Mouse (Mus musculus) myocyte (in vitro differentiated cells): ENCODE measurements around the gene Cabcoco1. TPM values are rescaled to one million over a fixed set of nuclear protein-coding genes. Genes with fewer than 3 reads are reported as not detected.

Experiments
- H3K27me3 ChIP-seq: one replicate; pipeline ENCODE4 v1.6.1; 2011; ENCODE audit not compliant: control insufficient read depth, insufficient read depth, insufficient read length
- H3K36me3 ChIP-seq: one replicate; pipeline ENCODE4 v1.6.1; 2011; ENCODE audit not compliant: control insufficient read depth, insufficient read depth
- H3K4me2 ChIP-seq: one replicate; pipeline ENCODE4 v1.6.1; 2011; ENCODE audit warnings: low read depth, control low read depth
- H3K4me3 ChIP-seq: one replicate; pipeline ENCODE4 v1.5.1; 2011; ENCODE audit warnings: mild to moderate bottlenecking, control low read depth, moderate library complexity
- H3K79me2 ChIP-seq: one replicate; pipeline ENCODE4 v1.6.1; 2011; ENCODE audit not compliant: control insufficient read depth, insufficient read depth
- H3ac ChIP-seq: one replicate; pipeline ENCODE4 v1.6.1; 2011; ENCODE audit not compliant: control insufficient read depth, insufficient read length
- CEBPB ChIP-seq: IDR thresholded peaks from 2 replicates; pipeline ENCODE4 v1.6.1; 2011; ENCODE audit warnings: mild to moderate bottlenecking, moderate library complexity; ENCODE audit not compliant: poor library complexity, insufficient read depth, severe bottlenecking
- E2F4 ChIP-seq: IDR thresholded peaks from one replicate; pipeline ENCODE4 v1.6.1; 2011; ENCODE audit warnings: mild to moderate bottlenecking, control low read depth, moderate library complexity; ENCODE audit not compliant: insufficient read depth
- MAX ChIP-seq: IDR thresholded peaks from one replicate; pipeline ENCODE4 v1.6.1; 2011; ENCODE audit warnings: low read depth, mild to moderate bottlenecking, control low read depth
- MYOD1 ChIP-seq, 3 experiments: IDR thresholded peaks; one replicate each; pipeline ENCODE4 v1.6.1; 2011; ENCODE audit warnings: control low read depth in 2 of 3, low read depth in 2 of 3, mild to moderate bottlenecking in 2 of 3, moderate library complexity in 1 of 3; ENCODE audit not compliant: insufficient read length in 2 of 3, control insufficient read depth in 1 of 3
- MYOG ChIP-seq, 3 experiments: IDR thresholded peaks; one replicate each; pipeline ENCODE4 v1.6.1; 2011; ENCODE audit warnings: control low read depth in 2 of 3, low read depth in 2 of 3, mild to moderate bottlenecking in 2 of 3; ENCODE audit not compliant: insufficient read length in 2 of 3, control insufficient read depth in 1 of 3, insufficient read depth in 1 of 3
- POLR2A ChIP-seq: IDR thresholded peaks from one replicate; pipeline ENCODE4 v1.6.1; 2011; ENCODE audit warnings: low read depth, mild to moderate bottlenecking, control low read depth, moderate library complexity; ENCODE audit not compliant: insufficient read length
- POLR2AphosphoS2 ChIP-seq: IDR thresholded peaks from one replicate; pipeline ENCODE4 v1.6.1; 2011; ENCODE audit warnings: low read depth, control low read depth; ENCODE audit not compliant: insufficient read length
- REST ChIP-seq: IDR thresholded peaks from one replicate; pipeline ENCODE4 v1.6.1; 2011; ENCODE audit warnings: mild to moderate bottlenecking, control low read depth, moderate library complexity; ENCODE audit not compliant: insufficient read depth, insufficient read length
- SRF ChIP-seq: IDR thresholded peaks from one replicate; pipeline ENCODE4 v1.6.1; 2011; ENCODE audit warnings: low read depth; ENCODE audit not compliant: control insufficient read depth, insufficient read length
- TCF12 ChIP-seq: IDR thresholded peaks from one replicate; pipeline ENCODE4 v1.6.1; 2011; ENCODE audit warnings: mild to moderate bottlenecking, control low read depth; ENCODE audit not compliant: poor library complexity, insufficient read depth, severe bottlenecking
- TCF3 ChIP-seq: IDR thresholded peaks from one replicate; pipeline ENCODE4 v1.6.1; 2011; ENCODE audit warnings: low read depth, control low read depth; ENCODE audit not compliant: insufficient read length
- USF1 ChIP-seq: IDR thresholded peaks from one replicate; pipeline ENCODE4 v1.6.1; 2011; ENCODE audit warnings: low read depth, mild to moderate bottlenecking, control low read depth, moderate library complexity
- polyA plus RNA-seq: library from polyadenylated mRNA; unstranded; fragments of >200 nt; fragmentation: generic; extraction: Trizol; gene quantifications from one replicate; pipeline ENCODE4 v1.2.1, GENCODE M21; 2012; ENCODE audit warnings: missing spikeins

Cabcoco1 gene
- polyA plus RNA-seq, 1 experiment, result not detected

DNA sequence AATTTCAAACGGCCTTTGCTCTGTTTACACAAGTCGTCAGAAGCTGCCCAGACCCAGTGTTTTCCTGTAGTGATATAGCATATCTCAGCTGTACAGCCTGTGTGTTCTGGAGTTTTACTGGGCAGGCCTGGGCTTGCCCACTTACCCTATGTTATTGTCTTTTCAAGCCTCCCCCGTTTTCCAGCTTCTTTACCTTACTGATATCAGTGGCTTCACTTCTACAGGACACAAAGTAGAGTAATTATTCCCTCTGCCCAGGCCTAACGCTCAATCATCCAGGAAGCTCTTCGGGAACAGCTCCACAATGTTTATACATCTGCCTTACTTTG, 94.9 kb downstream of the Cabcoco1 start:
- H3K4me2 ChIP-seq, result no peak overlapping the region

DNA sequence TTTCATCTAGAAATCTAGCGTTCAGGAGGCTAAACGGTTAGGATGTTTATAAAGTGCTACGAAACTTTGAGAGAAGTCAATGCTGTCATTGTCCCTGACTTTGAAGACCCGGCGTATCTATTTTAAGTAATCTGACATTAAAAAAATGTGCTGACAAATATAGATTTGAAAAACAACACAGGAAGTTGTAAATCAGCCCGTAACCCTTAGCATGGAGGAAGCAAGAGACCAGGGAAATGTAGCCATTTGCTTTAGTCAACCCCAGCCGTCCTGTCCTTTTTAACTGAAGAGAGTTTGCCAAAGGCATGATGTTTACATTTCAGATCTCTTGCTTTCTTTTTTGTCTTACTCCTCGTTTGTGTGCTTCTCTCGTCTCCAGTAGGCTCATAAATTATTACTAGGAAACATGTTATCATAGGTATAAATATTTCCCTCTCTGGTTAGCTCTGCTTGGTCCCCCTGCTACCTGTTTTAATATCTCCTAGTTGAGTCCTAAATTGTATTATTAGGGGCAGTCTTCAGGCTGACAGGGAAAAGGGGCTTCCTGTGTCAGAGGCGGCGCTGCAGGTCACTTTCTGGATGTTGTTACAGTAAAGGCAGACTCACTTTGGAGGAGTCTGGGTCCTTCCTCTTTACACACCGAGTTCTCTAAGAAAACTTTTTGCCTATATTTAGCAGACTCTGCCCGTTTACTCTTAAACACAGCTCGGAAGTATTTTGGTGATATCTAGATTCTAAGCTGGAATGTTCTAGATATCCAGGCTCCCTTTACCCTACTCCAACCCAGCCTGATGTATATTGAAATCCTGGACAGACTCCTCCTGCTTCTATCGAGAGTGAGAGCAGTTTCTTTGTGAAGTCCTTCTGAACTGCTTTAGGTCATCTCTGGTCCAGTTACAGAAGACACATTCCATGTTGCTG, 95.6 kb downstream of the Cabcoco1 start:
- TF ChIP-seq POLR2A, result no peak
- TF ChIP-seq TCF12, result no peak
- TF ChIP-seq E2F4, result no peak
- no peak for TF ChIP-seq MYOG (IDR thresholded peaks at IDR 0.05; ENCODE audit: control insufficient read depth in 1 of 3, insufficient read depth in 1 of 3, insufficient read length in 2 of 3, low read depth in 2 of 3)
- no peak for TF ChIP-seq MAX
- no peak for TF ChIP-seq REST
- TF ChIP-seq TCF3, result no peak
- TF ChIP-seq CEBPB, result no peak
- no peak for TF ChIP-seq USF1
- TF ChIP-seq SRF, result no peak
- TF ChIP-seq MYOD1 (IDR thresholded peaks at IDR 0.05; ENCODE audit: control insufficient read depth in 1 of 3, insufficient read length in 2 of 3, low read depth in 2 of 3), result no peak
- TF ChIP-seq POLR2AphosphoS2, result no peak
- H3K36me3 ChIP-seq, result no peaks in the 10 kb centered on the region
- no peak overlapping the region for H3K4me3 ChIP-seq
- H3K4me2 ChIP-seq, result no peak overlapping the region
- no peaks in the 10 kb centered on the region for H3K79me2 ChIP-seq
- no peaks in the 10 kb centered on the region for H3K27me3 ChIP-seq
- H3ac ChIP-seq, result no peak overlapping the region

More for the DNA sequence above, 94.9 kb downstream of the Cabcoco1 start:
- H3ac ChIP-seq, result no peak overlapping the region
- no peaks in the 10 kb centered on the region for H3K36me3 ChIP-seq
- no peaks in the 10 kb centered on the region for H3K27me3 ChIP-seq
- no peaks in the 10 kb centered on the region for H3K79me2 ChIP-seq
- TF ChIP-seq MYOD1 (IDR thresholded peaks at IDR 0.05; ENCODE audit: control insufficient read depth in 1 of 3, insufficient read length in 2 of 3, low read depth in 2 of 3), result no peak
- TF ChIP-seq E2F4, result no peak
- TF ChIP-seq TCF3, result no peak
- no peak overlapping the region for H3K4me3 ChIP-seq

DNA sequence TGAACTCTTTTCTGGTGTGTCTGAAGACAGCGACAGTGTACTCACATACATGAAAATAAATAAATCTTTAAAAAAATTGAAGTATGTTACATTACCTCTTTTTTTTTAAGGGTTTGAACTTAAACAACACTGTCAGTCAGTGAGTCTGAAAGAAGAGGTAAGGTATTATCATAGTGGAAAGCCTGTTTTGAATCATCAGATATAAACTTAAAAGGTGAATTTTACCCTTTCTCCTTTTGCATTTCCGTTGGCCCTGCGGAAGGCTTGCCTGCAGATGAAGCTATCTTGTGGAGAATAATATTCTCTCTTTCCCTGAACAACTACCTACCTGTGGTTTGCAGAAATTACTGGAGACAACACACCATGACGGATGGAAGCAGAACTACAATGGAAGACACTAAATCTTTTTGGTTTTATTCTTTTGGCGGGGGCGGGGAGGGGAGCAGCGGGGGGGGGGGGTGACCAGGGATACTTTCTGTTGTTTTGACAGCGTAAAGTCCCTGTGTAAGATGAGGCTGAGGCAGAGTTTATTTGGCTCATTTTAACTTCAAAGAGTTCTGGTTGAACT, 96.4 kb downstream of the Cabcoco1 start:
- H3K4me2 ChIP-seq, result no peak overlapping the region
- TF ChIP-seq USF1 (no peak), POLR2A (no peak), SRF (no peak), CEBPB (no peak), TCF3 (no peak), MAX (no peak), MYOD1 (IDR thresholded peaks at IDR 0.05; ENCODE audit: control insufficient read depth in 1 of 3, insufficient read length in 2 of 3, low read depth in 2 of 3) (no peak)
- no peaks in the 10 kb centered on the region for H3K36me3 ChIP-seq
- H3ac ChIP-seq, result no peak overlapping the region
- no peaks in the 10 kb centered on the region for H3K79me2 ChIP-seq
- no peak overlapping the region for H3K4me3 ChIP-seq
- no peaks in the 10 kb centered on the region for H3K27me3 ChIP-seq

DNA sequence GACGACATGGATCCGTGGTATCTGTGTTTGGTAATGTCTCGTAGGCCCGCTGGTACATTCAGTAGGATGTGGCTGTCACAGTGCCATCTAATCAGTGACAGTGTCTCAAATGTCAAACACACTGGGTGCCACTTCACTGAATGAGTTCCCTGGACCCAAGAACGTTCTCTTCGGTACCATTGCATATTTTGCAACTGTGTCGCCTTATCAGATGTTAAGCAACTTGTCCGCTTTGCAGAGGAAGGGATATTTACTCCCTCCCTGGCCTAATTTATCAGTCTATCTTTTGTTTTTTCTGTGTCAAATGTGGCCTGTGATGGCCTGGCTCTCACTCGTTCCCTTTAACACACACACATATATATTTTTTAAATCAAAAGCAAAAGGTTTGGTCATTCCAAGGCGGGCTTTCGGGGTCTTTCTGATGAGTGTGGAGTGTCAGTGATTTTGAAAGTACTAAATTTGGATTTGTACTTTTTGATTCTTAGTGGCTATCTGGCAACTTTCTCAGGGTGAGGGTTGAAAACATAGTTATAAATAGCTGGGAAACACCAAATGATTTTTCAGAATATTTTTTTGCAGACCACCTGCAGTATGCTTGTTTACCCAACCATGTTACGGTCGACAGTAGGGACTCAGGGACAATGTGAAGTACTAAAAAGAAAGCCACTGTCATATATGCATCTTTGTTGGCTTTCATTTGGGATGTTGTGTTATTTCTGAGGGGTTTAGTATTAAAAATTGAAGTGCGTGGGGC, 97.2 kb downstream of the Cabcoco1 start:
- H3K4me3 ChIP-seq, result no peak overlapping the region
- no peak for TF ChIP-seq MAX
- H3K27me3 ChIP-seq, result no peaks in the 10 kb centered on the region
- no peak overlapping the region for H3ac ChIP-seq
- H3K4me2 ChIP-seq, result no peak overlapping the region
- no peaks in the 10 kb centered on the region for H3K79me2 ChIP-seq
- no peaks in the 10 kb centered on the region for H3K36me3 ChIP-seq

DNA sequence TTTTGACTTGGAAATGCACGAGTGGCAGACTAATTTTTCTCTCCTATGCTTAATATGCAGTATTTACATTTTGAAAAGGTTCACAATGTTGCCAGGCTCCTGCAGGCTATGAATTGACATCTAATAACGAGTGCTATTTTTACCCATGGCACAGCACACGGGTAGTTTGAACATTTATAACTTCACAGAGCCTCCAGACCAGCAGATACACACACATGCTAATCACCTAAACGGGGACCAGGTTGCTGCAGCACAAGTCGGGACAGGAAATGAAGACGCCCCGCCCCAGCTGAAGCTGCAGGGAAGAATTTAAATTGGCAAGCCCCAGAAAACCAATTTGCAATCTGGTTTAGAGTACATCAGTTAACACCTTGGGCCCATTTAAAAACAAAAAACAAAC, 98.6 kb downstream of the Cabcoco1 start:
- Histone ChIP-seq H3K4me3 (no peak overlapping the region), H3K79me2 (no peaks in the 10 kb centered on the region), H3K36me3 (no peaks in the 10 kb centered on the region), H3K4me2 (no peak overlapping the region), H3K27me3 (no peaks in the 10 kb centered on the region), H3ac (no peak overlapping the region)
- no peak for TF ChIP-seq POLR2A
- no peak for TF ChIP-seq CEBPB
- no peak for TF ChIP-seq E2F4
- TF ChIP-seq TCF3, result no peak
- TF ChIP-seq TCF12, result no peak
- no peak for TF ChIP-seq MYOD1 (IDR thresholded peaks at IDR 0.05; ENCODE audit: control insufficient read depth in 1 of 3, insufficient read length in 2 of 3, low read depth in 2 of 3)
- no peak for TF ChIP-seq POLR2AphosphoS2
- no peak for TF ChIP-seq MYOG (IDR thresholded peaks at IDR 0.05; ENCODE audit: control insufficient read depth in 1 of 3, insufficient read depth in 1 of 3, insufficient read length in 2 of 3, low read depth in 2 of 3)
- TF ChIP-seq MAX, result no peak
- no peak for TF ChIP-seq USF1
- no peak for TF ChIP-seq SRF
- no peak for TF ChIP-seq REST
